Mouse (Mus musculus) neural tube, embryonic 12.5 days (tissue): ENCODE results near the gene Adamts2. TPM values are rescaled to one million over a fixed set of nuclear protein-coding genes. Genes with fewer than 3 reads are reported as not detected.

Experiments used
- ATAC-seq: fragments of 200-750 bp; cut with Nextera tagmentation; 2 replicates; pipeline ENCODE4 v1.8.0; 2017; ENCODE audit warnings: low read depth, mild to moderate bottlenecking, moderate TSS enrichment, moderate library complexity; ENCODE audit not compliant: low FRiP score
- H3K27ac ChIP-seq: fragments of 300-500 bp; sonication (generic); 2 replicates; pipeline ENCODE4 v1.5.1; 2016
- H3K27me3 ChIP-seq: fragments of 300-500 bp; sonication (generic); replicated peaks from 2 replicates; pipeline ENCODE4 v1.6.1; 2016; ENCODE audit warnings: mild to moderate bottlenecking
- H3K36me3 ChIP-seq: fragments of 300-500 bp; sonication (generic); 2 replicates; pipeline ENCODE4 v1.6.1; 2016; ENCODE audit warnings: mild to moderate bottlenecking
- H3K4me1 ChIP-seq: fragments of 300-500 bp; sonication (generic); 2 replicates; pipeline ENCODE4 v1.6.1; 2016
- H3K4me2 ChIP-seq: fragments of 300-500 bp; sonication (generic); replicated peaks from 2 replicates; pipeline ENCODE4 v1.6.1; 2016; ENCODE audit warnings: mild to moderate bottlenecking
- H3K4me3 ChIP-seq: fragments of 300-500 bp; sonication (generic); 2 replicates; pipeline ENCODE4 v1.5.1; 2016
- H3K9ac ChIP-seq: fragments of 300-500 bp; sonication (generic); 2 replicates; pipeline ENCODE4 v1.6.1; 2016; ENCODE audit warnings: mild to moderate bottlenecking
- H3K9me3 ChIP-seq: fragments of 300-500 bp; sonication (generic); 2 replicates; pipeline ENCODE4 v1.6.1; 2016; ENCODE audit warnings: mild to moderate bottlenecking
- WGBS: fragments of 180-500 bp; shearing (Covaris S2); methylation state at CpG from one replicate; pipeline ENCODE4 v1.1.7; 2016; 5-methylcytosine and 5-hydroxymethylcytosine counted together
- polyA plus RNA-seq: library from polyadenylated mRNA; unstranded; fragments of >200 nt; fragmentation: Nextera tagmentation; extraction: Ambion mirVana; gene quantifications from 2 replicates; pipeline ENCODE4 v1.2.1, GENCODE M21; 2016

Gene Adamts2
- polyA plus RNA-seq, 1 experiment from 2014 or later: 3.3 TPM

GRCm38 (mm10) chr11:50720421-50720820 is 118.5 kb downstream of the Adamts2 start:
- H3K9ac ChIP-seq: no peak overlapping the region
- H3K27ac ChIP-seq: no peak overlapping the region
- H3K4me2 ChIP-seq: no peak overlapping the region
- ATAC-seq: no peak
- H3K36me3 ChIP-seq: no peaks in the 10 kb centered on the region
- peaks cover 4% of the 10 kb centered on the region; the same call in 1 of the 2 replicates for H3K4me1 ChIP-seq
- 68% methylated on average over 6 of the region's 6 CpGs for WGBS
- H3K27me3 ChIP-seq: no peaks in the 10 kb centered on the region
- H3K9me3 ChIP-seq: no peaks in the 10 kb centered on the region
- no peak overlapping the region for H3K4me3 ChIP-seq

GRCm38 (mm10) chr11:50720856-50721550 is 119.1 kb downstream of the Adamts2 start:
- ATAC-seq: no peak
- no peak overlapping the region for H3K4me3 ChIP-seq
- 61% methylated on average over 12 of the region's 12 CpGs for WGBS

GRCm38 (mm10) chr11:50725595-50725994 is 123.7 kb downstream of the Adamts2 start:
- Histone ChIP-seq H3K9ac (no peak overlapping the region), H3K27ac (no peak overlapping the region), H3K9me3 (no peaks in the 10 kb centered on the region), H3K4me1 (peaks cover 4% of the 10 kb centered on the region; the same call in 1 of the 2 replicates), H3K27me3 (no peaks in the 10 kb centered on the region), H3K4me2 (no peak overlapping the region), H3K4me3 (no peak overlapping the region), H3K36me3 (no peaks in the 10 kb centered on the region)
- WGBS: 73% methylated on average over 4 of the region's 4 CpGs
- no peak for ATAC-seq

More at GRCm38 (mm10) chr11:50720856-50721550, 119.1 kb downstream of the Adamts2 start:
- Histone ChIP-seq H3K9me3 (no peaks in the 10 kb centered on the region), H3K27ac (no peak overlapping the region), H3K4me2 (no peak overlapping the region), H3K36me3 (no peaks in the 10 kb centered on the region), H3K9ac (no peak overlapping the region), H3K4me1 (peaks cover 4% of the 10 kb centered on the region; the same call in 1 of the 2 replicates), H3K27me3 (no peaks in the 10 kb centered on the region)

- Histone ChIP-seq H3K9me3 (no peaks in the 10 kb centered on the region), H3K4me2 (no peak overlapping the region), H3K4me3 (no peak overlapping the region), H3K27me3 (no peaks in the 10 kb centered on the region), H3K36me3 (no peaks in the 10 kb centered on the region), H3K4me1 (peaks cover 1% of the 10 kb centered on the region; the same call in 1 of the 2 replicates), H3K9ac (no peak overlapping the region), H3K27ac (no peak overlapping the region)
- WGBS: 87% methylated on average over 5 of the region's 5 CpGs
- ATAC-seq: no peak
Observed at GRCm38 (mm10) chr11:50726035-50726434, 124.2 kb downstream of the Adamts2 start.

GRCm38 (mm10) chr11:50733146-50733545 is 131.3 kb downstream of the Adamts2 start:
- Histone ChIP-seq H3K4me1 (no peaks in the 10 kb centered on the region), H3K27ac (no peak overlapping the region), H3K9ac (no peak overlapping the region), H3K27me3 (no peaks in the 10 kb centered on the region; the same call in 1 of the 2 replicates), H3K4me2 (no peak overlapping the region), H3K36me3 (no peaks in the 10 kb centered on the region), H3K9me3 (no peaks in the 10 kb centered on the region), H3K4me3 (no peak overlapping the region)
- WGBS: 73% methylated on average over 3 of the region's 3 CpGs
- no peak for ATAC-seq

GRCm38 (mm10) chr11:50734129-50734528 is 132.2 kb downstream of the Adamts2 start:
- Histone ChIP-seq H3K36me3 (no peaks in the 10 kb centered on the region), H3K4me1 (no peaks in the 10 kb centered on the region), H3K27ac (no peak overlapping the region), H3K27me3 (no peaks in the 10 kb centered on the region; the same call in 1 of the 2 replicates), H3K4me2 (no peak overlapping the region), H3K4me3 (no peak overlapping the region), H3K9me3 (no peaks in the 10 kb centered on the region), H3K9ac (no peak overlapping the region)
- WGBS: 61% methylated on average over 4 of the region's 4 CpGs
- ATAC-seq: no peak

GRCm38 (mm10) chr11:50736548-50736947 is 134.7 kb downstream of the Adamts2 start:
- no peak overlapping the region for H3K27ac ChIP-seq
- H3K9ac ChIP-seq: no peak overlapping the region
- no peak for ATAC-seq
- no peaks in the 10 kb centered on the region for H3K9me3 ChIP-seq
- no peaks in the 10 kb centered on the region; the same call in 1 of the 2 replicates for H3K27me3 ChIP-seq
- no peak overlapping the region for H3K4me3 ChIP-seq
- H3K4me2 ChIP-seq: no peak overlapping the region
- H3K36me3 ChIP-seq: no peaks in the 10 kb centered on the region
- WGBS: 100% methylated on average over 1 of the region's 1 CpGs
- H3K4me1 ChIP-seq: no peaks in the 10 kb centered on the region

- Histone ChIP-seq H3K27me3 (no peaks in the 10 kb centered on the region; the same call in 1 of the 2 replicates), H3K4me1 (no peaks in the 10 kb centered on the region), H3K4me3 (no peak overlapping the region), H3K27ac (no peak overlapping the region), H3K9me3 (no peaks in the 10 kb centered on the region), H3K36me3 (no peaks in the 10 kb centered on the region), H3K4me2 (no peak overlapping the region), H3K9ac (no peak overlapping the region)
- WGBS: 93% methylated on average over 1 of the region's 1 CpGs
- ATAC-seq: no peak
Observed at GRCm38 (mm10) chr11:50738436-50738835, 136.6 kb downstream of the Adamts2 start.

- WGBS: 67% methylated on average over 10 of the region's 10 CpGs
- Histone ChIP-seq H3K9ac (no peak overlapping the region), H3K36me3 (no peaks in the 10 kb centered on the region), H3K4me3 (no peak overlapping the region), H3K9me3 (no peaks in the 10 kb centered on the region), H3K4me2 (no peak overlapping the region), H3K27me3 (no peaks in the 10 kb centered on the region; the same call in 1 of the 2 replicates), H3K4me1 (no peaks in the 10 kb centered on the region), H3K27ac (no peak overlapping the region)
- no peak for ATAC-seq
Observed at GRCm38 (mm10) chr11:50739453-50739852, 137.6 kb downstream of the Adamts2 start.

GRCm38 (mm10) chr11:50742146-50742545 is 140.3 kb downstream of the Adamts2 start:
- Histone ChIP-seq H3K27me3 (no peaks in the 10 kb centered on the region), H3K4me2 (no peak overlapping the region), H3K9ac (no peak overlapping the region), H3K36me3 (no peaks in the 10 kb centered on the region), H3K27ac (no peak overlapping the region), H3K4me1 (no peaks in the 10 kb centered on the region), H3K4me3 (no peak overlapping the region), H3K9me3 (no peaks in the 10 kb centered on the region)
- ATAC-seq: no peak
- 63% methylated on average over 1 of the region's 1 CpGs for WGBS

- Histone ChIP-seq H3K9me3 (no peaks in the 10 kb centered on the region), H3K4me1 (no peaks in the 10 kb centered on the region), H3K9ac (no peak overlapping the region), H3K4me2 (no peak overlapping the region), H3K36me3 (no peaks in the 10 kb centered on the region), H3K27me3 (no peaks in the 10 kb centered on the region), H3K27ac (no peak overlapping the region), H3K4me3 (no peak overlapping the region)
- no peak for ATAC-seq
- WGBS: 85% methylated on average over 6 of the region's 6 CpGs
Observed at GRCm38 (mm10) chr11:50744971-50745370, 143.1 kb downstream of the Adamts2 start.

GRCm38 (mm10) chr11:50746508-50746907 is 144.6 kb downstream of the Adamts2 start:
- ATAC-seq: no peak
- no peaks in the 10 kb centered on the region for H3K36me3 ChIP-seq
- no peak overlapping the region for H3K27ac ChIP-seq
- H3K9ac ChIP-seq: no peak overlapping the region
- peaks cover 2% of the 10 kb centered on the region; the same call in 1 of the 2 replicates for H3K4me1 ChIP-seq
- no peak overlapping the region for H3K4me2 ChIP-seq
- WGBS: 40% methylated on average over 2 of the region's 2 CpGs
- no peak overlapping the region for H3K4me3 ChIP-seq
- no peaks in the 10 kb centered on the region for H3K9me3 ChIP-seq
- H3K27me3 ChIP-seq: no peaks in the 10 kb centered on the region
